11 mouse cellular contexts compared by ENCODE assay signal in the genomic region with DNA sequence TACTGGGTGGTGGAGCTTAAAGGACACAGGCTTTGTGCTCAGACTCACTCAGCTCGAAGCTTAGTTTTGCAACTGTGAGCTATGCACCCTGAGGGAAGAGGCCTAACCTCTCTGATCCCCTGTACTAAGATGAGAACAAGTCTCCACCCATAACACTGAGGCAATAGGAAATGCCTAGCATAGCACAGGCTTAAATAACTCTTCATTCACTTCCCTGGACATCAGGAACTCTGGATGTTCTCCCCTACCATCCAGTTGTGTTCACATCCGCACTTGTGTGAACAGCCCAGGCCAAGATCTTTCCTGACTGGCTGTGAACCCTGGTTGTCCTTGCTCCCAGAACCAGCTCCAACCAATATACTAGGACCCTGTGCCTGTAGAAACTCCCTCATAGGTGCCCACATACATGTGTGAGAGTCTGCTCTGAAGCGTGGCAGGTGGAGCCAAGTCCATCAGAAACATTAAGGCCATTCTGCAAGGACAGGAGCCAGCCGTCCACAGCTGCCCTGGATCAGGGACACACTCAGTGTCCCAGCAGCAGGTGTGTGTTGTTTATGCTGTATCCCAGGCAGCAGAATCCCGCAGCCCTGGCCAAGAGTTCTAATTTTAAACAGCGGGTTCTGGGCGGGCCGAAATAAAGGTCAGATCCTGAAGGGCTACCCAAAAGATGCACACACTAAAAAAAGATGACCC.
A peak's percentile ranks its signal among the peaks of the same experiment; 100 is the strongest.
DNase-seq lines count a peak whose midpoint lies in the region; ATAC-seq lines count a peak whose summit lies in the region.
"Had no signal": no experiment of that assay in that cellular context is flagged by ENCODE, and none has a peak within 500 bp of the region (broad histone marks: within the 10 kb centered on the region; RNA-seq: fewer than 3 reads in every experiment).

No protein-coding gene starts in this region.

- no peak overlapping the region for H3K4me3 ChIP-seq in heart, embryonic 15.5 days
- H3K4me3 ChIP-seq: intestine, embryonic 15.5 days had no signal

- H3K4me1 ChIP-seq in heart, embryonic 15.5 days (replicated peaks), result peaks cover 41% of the 10 kb centered on the region
- H3K4me1 ChIP-seq: intestine, embryonic 15.5 days had no signal

- H3K36me3 ChIP-seq in heart, embryonic 15.5 days, result no peaks in the 10 kb centered on the region
- H3K36me3 ChIP-seq: intestine, embryonic 15.5 days had no signal

- no peak overlapping the region for H3K9ac ChIP-seq in heart, embryonic 15.5 days
- H3K9ac ChIP-seq: intestine, embryonic 15.5 days had no signal

- intact Hi-C loops in left cerebral cortex, postnatal 10 days (cut with DNase I), result no loop called here

- no peaks in the 10 kb centered on the region for H3K27me3 ChIP-seq in heart, embryonic 15.5 days
- H3K27me3 ChIP-seq: intestine, embryonic 15.5 days; Patski had no signal

- H3K27ac ChIP-seq in heart, embryonic 15.5 days, result peak overlapping the region; percentile 91
- H3K27ac ChIP-seq: intestine, embryonic 15.5 days had no signal

- 49% methylated on average over 8 of the region's 8 CpGs for WGBS in heart, embryonic 15.5 days

- peak; percentile 53 for DNase-seq in kidney, adult 9 months
- DNase-seq in kidney, postnatal 4 days, result no peak
- peak; percentile 62 for DNase-seq in gastrocnemius, postnatal 10 days
- DNase-seq in lung, postnatal 14 days, result peak; percentile 59
- DNase-seq in left cerebral cortex, postnatal 10 days (ENCODE audit: extremely low spot score in 1 of 2, low spot score in 2 of 2), result no peak
- DNase-seq in frontal cortex, postnatal 36 days (ENCODE audit: low spot score in 2 of 2), result no peak
- DNase-seq in layer of hippocampus, postnatal 14 days (ENCODE audit: low spot score in 2 of 2), result no peak
- DNase-seq: B cell, adult 2 months had no signal

- H3K4me2 ChIP-seq in heart, embryonic 15.5 days, result no peak overlapping the region
- H3K4me2 ChIP-seq: intestine, embryonic 15.5 days had no signal

- ATAC-seq in heart, embryonic 15.5 days (replicated peaks; ENCODE audit: insufficient number of reproducible peaks, insufficient read depth, low FRiP score, low read depth), result peak; percentile 65
- ATAC-seq: intestine, embryonic 15.5 days; Patski had no signal

- H3K9me3 ChIP-seq in heart, embryonic 15.5 days (replicated peaks), result 0 out of 2 replicates have a peak, but pooled peaks cover 4% of the 10 kb centered on the region
- H3K9me3 ChIP-seq: intestine, embryonic 15.5 days had no signal

Comparison
In these comparisons a context has a peak if more than half of its experiments do, and no peak if none do; other contexts are left out.
1. DNase-seq: peak in kidney, adult 9 months (single experiment), gastrocnemius, postnatal 10 days (single experiment) and lung, postnatal 14 days (single experiment); none in kidney, postnatal 4 days (0 of 2), left cerebral cortex, postnatal 10 days (0 of 2), frontal cortex, postnatal 36 days (0 of 2) and layer of hippocampus, postnatal 14 days (0 of 2).